Comparison of ENCODE assay signal across 12 mouse cellular contexts in genomic region chr8:94066121-94066863, GRCm38 (mm10). TPM values are rescaled to one million over a fixed set of nuclear protein-coding genes. Genes with fewer than 3 reads are reported as not detected.
A peak's percentile ranks its signal among the peaks of the same experiment; 100 is the strongest.
DNase-seq lines count a peak whose midpoint lies in the region; ATAC-seq lines count a peak whose summit lies in the region.
"Had no signal": no experiment of that assay in that cellular context is flagged by ENCODE, and none has a peak within 500 bp of the region (broad histone marks: within the 10 kb centered on the region; RNA-seq: fewer than 3 reads in every experiment).

No protein-coding gene starts in this region.

- no peak overlapping the region for H3K4me2 ChIP-seq in hindbrain, embryonic 14.5 days (replicated peaks)
- no peak overlapping the region for H3K4me2 ChIP-seq in midbrain, embryonic 15.5 days

- 0 out of 2 replicates have a peak, but pooled peaks cover 8% of the 10 kb centered on the region for H3K4me1 ChIP-seq in hindbrain, embryonic 14.5 days (replicated peaks; ENCODE audit: control insufficient read depth, insufficient read depth, low read length)
- no peaks in the 10 kb centered on the region for H3K4me1 ChIP-seq in midbrain, embryonic 15.5 days
- H3K4me1 ChIP-seq in heart, embryonic 10.5 days, result no peaks in the 10 kb centered on the region

- peak; percentile 62 for DNase-seq in brain, adult 2 months (ENCODE audit: low read depth, low spot score)
- peak; percentile 19 for DNase-seq in embryo, embryonic 9.5 days (ENCODE audit: extremely low spot score)
- peak; percentile 37 for DNase-seq in hindbrain, embryonic 14.5 days (ENCODE audit: low spot score)
- no peak for DNase-seq in cerebellum, adult 11 months
- no peak for DNase-seq in heart, embryonic 10.5 days (ENCODE audit: low spot score)
- DNase-seq in spleen, postnatal 14 days (ENCODE audit: low spot score in 2 of 2), result no peak
- DNase-seq: cerebellum, adult 9-11 months; heart, postnatal 4 days; lung, postnatal 4 days; thymus, adult 18-20 months had no signal

- H3K9ac ChIP-seq in hindbrain, embryonic 14.5 days, result no peak overlapping the region
- H3K9ac ChIP-seq in midbrain, embryonic 15.5 days, result no peak overlapping the region

- no peak overlapping the region for H3K27ac ChIP-seq in hindbrain, embryonic 14.5 days
- H3K27ac ChIP-seq in midbrain, embryonic 15.5 days, result no peak overlapping the region
- H3K27ac ChIP-seq in heart, embryonic 10.5 days, result no peak overlapping the region

- H3K9me3 ChIP-seq in hindbrain, embryonic 14.5 days (ENCODE audit: control insufficient read depth, low read length), result no peaks in the 10 kb centered on the region
- H3K9me3 ChIP-seq in midbrain, embryonic 15.5 days, result no peaks in the 10 kb centered on the region
- H3K9me3 ChIP-seq in heart, embryonic 10.5 days, result no peaks in the 10 kb centered on the region

- no peaks in the 10 kb centered on the region for H3K27me3 ChIP-seq in hindbrain, embryonic 14.5 days (ENCODE audit: control insufficient read depth, insufficient read depth, low read length)
- no peaks in the 10 kb centered on the region for H3K27me3 ChIP-seq in midbrain, embryonic 15.5 days (replicated peaks)
- no peaks in the 10 kb centered on the region for H3K27me3 ChIP-seq in heart, embryonic 10.5 days (ENCODE audit: insufficient read depth, poor library complexity, severe bottlenecking)

- H3K36me3 ChIP-seq in hindbrain, embryonic 14.5 days (replicated peaks; ENCODE audit: control insufficient read depth, insufficient read depth), result peaks cover 82% of the 10 kb centered on the region
- peaks cover 36% of the 10 kb centered on the region for H3K36me3 ChIP-seq in midbrain, embryonic 15.5 days (replicated peaks)
- peaks cover 45% of the 10 kb centered on the region for H3K36me3 ChIP-seq in heart, embryonic 10.5 days

- WGBS in hindbrain, embryonic 14.5 days, result 16% methylated on average over 11 of the region's 11 CpGs
- WGBS in midbrain, embryonic 15.5 days, result 19% methylated on average over 11 of the region's 11 CpGs
- WGBS in heart, embryonic 10.5 days, result 83% methylated on average over 11 of the region's 11 CpGs

- H3K4me3 ChIP-seq in hindbrain, embryonic 14.5 days (replicated peaks; ENCODE audit: low read length), result no peak overlapping the region
- H3K4me3 ChIP-seq in midbrain, embryonic 15.5 days, result no peak overlapping the region
- no peak overlapping the region for H3K4me3 ChIP-seq in heart, embryonic 10.5 days

- ATAC-seq in hindbrain, embryonic 14.5 days (ENCODE audit: low FRiP score), result peak; percentile 81
- 0 out of 2 replicates have a peak, but pooled peaks have one; percentile 48 for ATAC-seq in midbrain, embryonic 15.5 days (replicated peaks)
- no peak for ATAC-seq in erythroblast, adult 5-6 weeks (replicated peaks; ENCODE audit: low FRiP score, poor library complexity, severe bottlenecking)

RNA-seq across cellular contexts. Expression of gene Ogfod1, which starts 29.3 kb away (rescaled TPM):
- 14.0 and 18.0 TPM in 2 replicates for polyA plus RNA-seq in hindbrain, embryonic 14.5 days (2014; fragmentation: Nextera tagmentation; extraction: Ambion mirVana)
- polyA plus RNA-seq in midbrain, embryonic 15.5 days (2015; fragmentation: Nextera tagmentation; extraction: Ambion mirVana), result 14.7 and 21.6 TPM in 2 replicates
- 1.7 and 6.7 TPM in 2 replicates for total RNA-seq in erythroblast, adult 5-6 weeks (2015; ENCODE audit: low replicate concordance)
- total RNA-seq in erythroblast, adult 5-6 weeks (2017; ENCODE audit: low replicate concordance), result 2.0 and 2.5 TPM in 2 replicates
- polyA plus RNA-seq in heart, embryonic 10.5 days (2016; fragmentation: Nextera tagmentation; extraction: Ambion mirVana), result 13.6 and 14.0 TPM in 2 replicates

RNA-seq across cellular contexts. Expression of gene Nudt21, which starts 29.5 kb away (rescaled TPM):
- polyA plus RNA-seq in hindbrain, embryonic 14.5 days (2014; fragmentation: Nextera tagmentation; extraction: Ambion mirVana), result 95.1 and 96.8 TPM in 2 replicates
- polyA plus RNA-seq in midbrain, embryonic 15.5 days (2015; fragmentation: Nextera tagmentation; extraction: Ambion mirVana), result 85.8 and 86.7 TPM in 2 replicates
- total RNA-seq in erythroblast, adult 5-6 weeks (2015; ENCODE audit: low replicate concordance), result 30.9 and 43.6 TPM in 2 replicates
- 23.6 and 23.7 TPM in 2 replicates for total RNA-seq in erythroblast, adult 5-6 weeks (2017; ENCODE audit: low replicate concordance)
- polyA plus RNA-seq in heart, embryonic 10.5 days (2016; fragmentation: Nextera tagmentation; extraction: Ambion mirVana), result 96.4 and 110 TPM in 2 replicates

RNA-seq across cellular contexts. Expression of gene Bbs2, which starts 32.4 kb away (rescaled TPM):
- 19.7 and 20.6 TPM in 2 replicates for polyA plus RNA-seq in hindbrain, embryonic 14.5 days (2014; fragmentation: Nextera tagmentation; extraction: Ambion mirVana)
- 25.0 and 26.9 TPM in 2 replicates for polyA plus RNA-seq in midbrain, embryonic 15.5 days (2015; fragmentation: Nextera tagmentation; extraction: Ambion mirVana)
- 0.58 and 4.4 TPM in 2 replicates for total RNA-seq in erythroblast, adult 5-6 weeks (2015; ENCODE audit: low replicate concordance)
- 2.2 and 9.0 TPM in 2 replicates for total RNA-seq in erythroblast, adult 5-6 weeks (2017; ENCODE audit: low replicate concordance)
- 6.7 and 7.8 TPM in 2 replicates for polyA plus RNA-seq in heart, embryonic 10.5 days (2016; fragmentation: Nextera tagmentation; extraction: Ambion mirVana)

RNA-seq across cellular contexts. Expression of gene Amfr, which starts 53.6 kb away (rescaled TPM):
- polyA plus RNA-seq in hindbrain, embryonic 14.5 days (2014; fragmentation: Nextera tagmentation; extraction: Ambion mirVana), result 83.1 and 88.9 TPM in 2 replicates
- 74.9 and 79.0 TPM in 2 replicates for polyA plus RNA-seq in midbrain, embryonic 15.5 days (2015; fragmentation: Nextera tagmentation; extraction: Ambion mirVana)
- total RNA-seq in erythroblast, adult 5-6 weeks (2015; ENCODE audit: low replicate concordance), result 14.2 and 30.7 TPM in 2 replicates
- 46.3 and 50.1 TPM in 2 replicates for total RNA-seq in erythroblast, adult 5-6 weeks (2017; ENCODE audit: low replicate concordance)
- polyA plus RNA-seq in heart, embryonic 10.5 days (2016; fragmentation: Nextera tagmentation; extraction: Ambion mirVana), result 52.1 and 57.9 TPM in 2 replicates

Comparison
In these comparisons a context has a peak if more than half of its experiments do, and no peak if none do; other contexts are left out.
1. DNase-seq: peak in brain, adult 2 months (single experiment), embryo, embryonic 9.5 days (single experiment) and hindbrain, embryonic 14.5 days (single experiment); none in cerebellum, adult 11 months (single experiment), heart, embryonic 10.5 days (single experiment) and spleen, postnatal 14 days (0 of 2).